Mouse (Mus musculus) stomach, postnatal 0 days (tissue): ENCODE measurements at regions not wholly inside any gene's neighbourhood (a gene's known extent, or its start where the extent isn't known, plus 50 kb on each side); places are given as distances from the start of the nearest gene placed in this dataset.
A peak's percentile ranks its signal among the peaks of the same experiment; 100 is the strongest.
"Not testable (repeated sequence)": the region's sequence is repeated elsewhere in the genome, so short reads cannot be mapped to it uniquely, and the experiment has no call there.

ENCODE experiments used
- ATAC-seq: fragments of 200-750 bp; cut with Nextera tagmentation; 2 replicates; pipeline ENCODE4 v1.8.0; 2017; ENCODE audit not compliant: low FRiP score, low TSS enrichment
- DNase-seq: peaks from one replicate; pipeline ENCODE4 v3.0.0-alpha.2; 2016; ENCODE audit warnings: low spot score
- H3K27ac ChIP-seq: fragments of 300-500 bp; sonication (generic); replicated peaks from 2 replicates; pipeline ENCODE4 v1.5.1; 2014; ENCODE audit warnings: mild to moderate bottlenecking, control low read depth
- H3K27me3 ChIP-seq: fragments of 300-500 bp; sonication (generic); 2 replicates; pipeline ENCODE4 v1.6.1; 2014; ENCODE audit warnings: low read length; ENCODE audit not compliant: control insufficient read depth, insufficient read depth
- H3K36me3 ChIP-seq: fragments of 300-500 bp; sonication (generic); 2 replicates; pipeline ENCODE4 v1.6.1; 2014; ENCODE audit warnings: low read length, mixed read lengths; ENCODE audit not compliant: control insufficient read depth, insufficient read depth
- H3K4me1 ChIP-seq: fragments of 300-500 bp; sonication (generic); replicated peaks from 2 replicates; pipeline ENCODE4 v1.6.1; 2014; ENCODE audit warnings: antibody characterized with exemption; ENCODE audit not compliant: control insufficient read depth, insufficient read depth
- H3K4me2 ChIP-seq: fragments of 300-500 bp; sonication (generic); replicated peaks from 2 replicates; pipeline ENCODE4 v1.6.1; 2014; ENCODE audit warnings: low read depth, mild to moderate bottlenecking, control low read depth, moderate library complexity
- H3K4me3 ChIP-seq: fragments of 300-500 bp; sonication (generic); 2 replicates; pipeline ENCODE4 v1.5.1; 2014; ENCODE audit warnings: low read depth, low read length, control low read depth
- H3K9ac ChIP-seq: fragments of 300-500 bp; sonication (generic); 2 replicates; pipeline ENCODE4 v1.6.1; 2014; ENCODE audit warnings: mild to moderate bottlenecking, low read length, control low read depth, mixed read lengths
- H3K9me3 ChIP-seq: fragments of 300-500 bp; sonication (generic); 2 replicates; pipeline ENCODE4 v1.6.1; 2016; ENCODE audit warnings: low read length; ENCODE audit not compliant: control insufficient read depth
- CTCF ChIP-seq: IDR thresholded peaks from 2 replicates; pipeline ENCODE4 v1.5.1; 2016; ENCODE audit warnings: antibody characterized with exemption, low read depth, mild to moderate bottlenecking, moderate library complexity
- EP300 ChIP-seq: optimal IDR thresholded peaks from 2 replicates; pipeline ENCODE3; 2016; ENCODE audit warnings: antibody characterized with exemption
- WGBS: fragments of 180-500 bp; shearing (Covaris S2); extraction: QIAGEN DNeasy Blood & Tissue Kit; methylation state at CpG from one replicate; pipeline ENCODE4 v1.1.7; 2014; 5-methylcytosine and 5-hydroxymethylcytosine counted together

GRCm38 (mm10) chr12:77617552-77617951 lies 379.6 kb downstream of the Fut8 start:
- no peak for ATAC-seq
- DNase-seq: no peak
- H3K27me3 ChIP-seq: no peaks in the 10 kb centered on the region
- no peak overlapping the region for H3K4me2 ChIP-seq
- no peak overlapping the region for H3K9ac ChIP-seq
- 94% methylated on average over 3 of the region's 3 CpGs for WGBS
- no peaks in the 10 kb centered on the region for H3K36me3 ChIP-seq
- no peak overlapping the region for H3K27ac ChIP-seq
- no peaks in the 10 kb centered on the region for H3K4me1 ChIP-seq
- H3K4me3 ChIP-seq: no peak overlapping the region
- TF ChIP-seq EP300 (no peak), CTCF (no peak)
- H3K9me3 ChIP-seq: no peaks in the 10 kb centered on the region

- H3K4me2 ChIP-seq: no peak overlapping the region
- H3K36me3 ChIP-seq: no peaks in the 10 kb centered on the region
- H3K4me3 ChIP-seq: no peak overlapping the region
- no peaks in the 10 kb centered on the region for H3K9me3 ChIP-seq
- ATAC-seq (no peak), DNase-seq (no peak)
- no peak overlapping the region for H3K27ac ChIP-seq
- TF ChIP-seq EP300: no peak
- TF ChIP-seq CTCF: no peak
- no peak overlapping the region for H3K9ac ChIP-seq
- H3K27me3 ChIP-seq: no peaks in the 10 kb centered on the region
- no peaks in the 10 kb centered on the region for H3K4me1 ChIP-seq
These were observed 384.3 kb downstream of the Fut8 start for GRCm38 (mm10) chr12:77622243-77622642.

GRCm38 (mm10) chr12:77624323-77624722 lies 386.4 kb downstream of the Fut8 start:
- not testable (repeated sequence) for H3K27ac ChIP-seq, H3K9me3 ChIP-seq, H3K4me3 ChIP-seq, H3K4me1 ChIP-seq, H3K9ac ChIP-seq, DNase-seq, H3K27me3 ChIP-seq, H3K4me2 ChIP-seq, H3K36me3 ChIP-seq
- WGBS: 93% methylated on average over 14 of the region's 14 CpGs
- peak; percentile 24; the same call in 1 of the 2 replicates for ATAC-seq
- peak; percentile 39 for TF ChIP-seq CTCF

- Histone ChIP-seq H3K9me3 (no peaks in the 10 kb centered on the region), H3K27ac (no peak overlapping the region), H3K36me3 (no peaks in the 10 kb centered on the region), H3K9ac (no peak overlapping the region), H3K4me3 (no peak overlapping the region), H3K4me2 (no peak overlapping the region), H3K27me3 (no peaks in the 10 kb centered on the region), H3K4me1 (no peaks in the 10 kb centered on the region)
- TF ChIP-seq EP300 (no peak), CTCF (no peak)
- no peak for ATAC-seq
- no peak for DNase-seq
These were observed 390.5 kb downstream of the Fut8 start for GRCm38 (mm10) chr12:77628358-77628850.

GRCm38 (mm10) chr12:77633981-77634650 lies 396.2 kb downstream of the Fut8 start:
- DNase-seq (no peak), ATAC-seq (no peak)
- no peaks in the 10 kb centered on the region for H3K27me3 ChIP-seq
- no peak overlapping the region for H3K4me3 ChIP-seq
- H3K27ac ChIP-seq: no peak overlapping the region
- no peaks in the 10 kb centered on the region for H3K4me1 ChIP-seq
- H3K9me3 ChIP-seq: no peaks in the 10 kb centered on the region
- no peak overlapping the region for H3K9ac ChIP-seq
- no peak overlapping the region for H3K4me2 ChIP-seq
- H3K36me3 ChIP-seq: no peaks in the 10 kb centered on the region
- no peak for TF ChIP-seq CTCF
- TF ChIP-seq EP300: no peak
- 32% methylated on average over 10 of the region's 10 CpGs for WGBS

- H3K36me3 ChIP-seq: no peaks in the 10 kb centered on the region
- no peak for ATAC-seq
- H3K4me3 ChIP-seq: no peak overlapping the region
- TF ChIP-seq CTCF (no peak), EP300 (no peak)
- WGBS: 50% methylated on average over 7 of the region's 7 CpGs
- no peaks in the 10 kb centered on the region for H3K9me3 ChIP-seq
- H3K27me3 ChIP-seq: no peaks in the 10 kb centered on the region
- DNase-seq: no peak
- H3K27ac ChIP-seq: no peak overlapping the region
- H3K4me1 ChIP-seq: no peaks in the 10 kb centered on the region
- H3K9ac ChIP-seq: no peak overlapping the region
- no peak overlapping the region for H3K4me2 ChIP-seq
These were observed 400.3 kb downstream of the Fut8 start for GRCm38 (mm10) chr12:77638266-77638665.
